In genomic region chr1:136179511-136180001, GRCm38 (mm10) we compare ENCODE assay signal across 20 mouse cellular contexts. TPM values are rescaled to one million over a fixed set of nuclear protein-coding genes. Genes with fewer than 3 reads are reported as not detected.
DNase-seq lines count a peak whose midpoint lies in the region; ATAC-seq lines count a peak whose summit lies in the region.
"Had no signal": no experiment of that assay in that cellular context is flagged by ENCODE, and none has a peak within 500 bp of the region (broad histone marks: within the 10 kb centered on the region; RNA-seq: fewer than 3 reads in every experiment).

No protein-coding gene starts in this region.

- H3K36me3 ChIP-seq in forebrain, embryonic 13.5 days (ENCODE audit: poor library complexity, severe bottlenecking): peaks cover 37% of the 10 kb centered on the region
- H3K36me3 ChIP-seq in forebrain, embryonic 11.5 days (ENCODE audit: control insufficient read depth, insufficient read depth, low read length): no peaks in the 10 kb centered on the region
- 0 out of 2 replicates have a peak, but pooled peaks cover 4% of the 10 kb centered on the region for H3K36me3 ChIP-seq in midbrain, embryonic 11.5 days (ENCODE audit: control insufficient read depth, insufficient read depth, low read length)
- peaks cover 13% of the 10 kb centered on the region for H3K36me3 ChIP-seq in midbrain, embryonic 16.5 days (ENCODE audit: control insufficient read depth, insufficient read depth, low read length)
- H3K36me3 ChIP-seq in liver, embryonic 12.5 days: peaks cover 14% of the 10 kb centered on the region; the same call in 1 of the 2 replicates
- no peaks in the 10 kb centered on the region; the same call in 1 of the 2 replicates for H3K36me3 ChIP-seq in kidney, embryonic 14.5 days (ENCODE audit: control insufficient read depth, insufficient read depth, low read length)

- no peak overlapping the region for H3K4me3 ChIP-seq in forebrain, embryonic 13.5 days
- no peak overlapping the region for H3K4me3 ChIP-seq in forebrain, embryonic 11.5 days (ENCODE audit: low read depth, low read length)
- H3K4me3 ChIP-seq in midbrain, embryonic 11.5 days (ENCODE audit: low read depth, low read length): no peak overlapping the region
- no peak overlapping the region for H3K4me3 ChIP-seq in midbrain, embryonic 16.5 days (ENCODE audit: low read depth, low read length)
- no peak overlapping the region for H3K4me3 ChIP-seq in liver, embryonic 12.5 days
- H3K4me3 ChIP-seq in kidney, embryonic 14.5 days (ENCODE audit: low read length): no peak overlapping the region
- H3K4me3 ChIP-seq: hindbrain, embryonic 13.5 days; limb, embryonic 13.5 days; midbrain, embryonic 13.5 days; myocyte had no signal

- H3K27me3 ChIP-seq in forebrain, embryonic 13.5 days: no peaks in the 10 kb centered on the region
- no peaks in the 10 kb centered on the region for H3K27me3 ChIP-seq in forebrain, embryonic 11.5 days (ENCODE audit: control insufficient read depth, insufficient read depth, low read length)
- no peaks in the 10 kb centered on the region for H3K27me3 ChIP-seq in midbrain, embryonic 11.5 days (ENCODE audit: control insufficient read depth, insufficient read depth, low read length)
- no peaks in the 10 kb centered on the region for H3K27me3 ChIP-seq in midbrain, embryonic 16.5 days (ENCODE audit: control insufficient read depth, insufficient read depth, low read depth, low read length)
- H3K27me3 ChIP-seq in liver, embryonic 12.5 days (replicated peaks): no peaks in the 10 kb centered on the region; the same call in 1 of the 2 replicates
- no peaks in the 10 kb centered on the region for H3K27me3 ChIP-seq in kidney, embryonic 14.5 days (ENCODE audit: control insufficient read depth, insufficient read depth, low read length)
- H3K27me3 ChIP-seq: CH12.LX; hindbrain, embryonic 13.5 days; limb, embryonic 13.5 days; midbrain, embryonic 13.5 days had no signal

- peaks cover 7% of the 10 kb centered on the region; the same call in 1 of the 2 replicates for H3K4me1 ChIP-seq in forebrain, embryonic 13.5 days
- no peaks in the 10 kb centered on the region for H3K4me1 ChIP-seq in forebrain, embryonic 11.5 days (replicated peaks; ENCODE audit: control insufficient read depth, insufficient read depth, low read length)
- H3K4me1 ChIP-seq in midbrain, embryonic 11.5 days (ENCODE audit: control insufficient read depth, insufficient read depth, low read length): peaks cover 4% of the 10 kb centered on the region
- no peaks in the 10 kb centered on the region; the same call in 1 of the 2 replicates for H3K4me1 ChIP-seq in midbrain, embryonic 16.5 days (ENCODE audit: control insufficient read depth, insufficient read depth, low read length)
- peaks cover 86% of the 10 kb centered on the region for H3K4me1 ChIP-seq in liver, embryonic 12.5 days
- peaks cover 2% of the 10 kb centered on the region; the same call in 1 of the 2 replicates for H3K4me1 ChIP-seq in kidney, embryonic 14.5 days (ENCODE audit: control insufficient read depth, insufficient read depth, low read length)

- no peak overlapping the region for H3K9ac ChIP-seq in forebrain, embryonic 13.5 days
- no peak overlapping the region for H3K9ac ChIP-seq in forebrain, embryonic 11.5 days (ENCODE audit: low read length)
- H3K9ac ChIP-seq in midbrain, embryonic 11.5 days (ENCODE audit: low read length): no peak overlapping the region
- H3K9ac ChIP-seq in midbrain, embryonic 16.5 days (ENCODE audit: low read depth, low read length): no peak overlapping the region
- H3K9ac ChIP-seq in liver, embryonic 12.5 days: no peak overlapping the region
- no peak overlapping the region for H3K9ac ChIP-seq in kidney, embryonic 14.5 days (ENCODE audit: low read depth, low read length)
- H3K9ac ChIP-seq: hindbrain, embryonic 13.5 days; limb, embryonic 13.5 days; midbrain, embryonic 13.5 days had no signal

- 78% methylated on average over 2 of the region's 2 CpGs for WGBS in forebrain, embryonic 13.5 days
- 93% methylated on average over 2 of the region's 2 CpGs for WGBS in forebrain, embryonic 11.5 days
- WGBS in midbrain, embryonic 11.5 days: 78% methylated on average over 2 of the region's 2 CpGs
- 67% methylated on average over 2 of the region's 2 CpGs for WGBS in midbrain, embryonic 16.5 days
- 11% methylated on average over 2 of the region's 2 CpGs for WGBS in liver, embryonic 12.5 days (ENCODE audit: insufficient replicate concordance)
- WGBS in kidney, embryonic 14.5 days: 79% methylated on average over 2 of the region's 2 CpGs

- DNase-seq in forebrain, embryonic 11.5 days (ENCODE audit: low spot score): no peak
- peak; percentile 60 for DNase-seq in midbrain, embryonic 11.5 days (ENCODE audit: low spot score, missing footprints)
- peak; percentile 8 for DNase-seq in naive thymus-derived CD4-positive, alpha-beta T cell, adult 2 months (ENCODE audit: low read depth)
- no peak for DNase-seq in urinary bladder, postnatal 36 days (ENCODE audit: low spot score in 2 of 2)
- DNase-seq: adrenal gland, postnatal 25 days; cerebellum, adult 9-10 months; gastrocnemius, postnatal 25 days; kidney, postnatal 10 days had no signal

- no peaks in the 10 kb centered on the region for H3K9me3 ChIP-seq in forebrain, embryonic 13.5 days (replicated peaks)
- no peaks in the 10 kb centered on the region for H3K9me3 ChIP-seq in forebrain, embryonic 11.5 days (ENCODE audit: control insufficient read depth, low read length)
- no peaks in the 10 kb centered on the region for H3K9me3 ChIP-seq in midbrain, embryonic 11.5 days (ENCODE audit: control insufficient read depth, low read length)
- no peaks in the 10 kb centered on the region for H3K9me3 ChIP-seq in midbrain, embryonic 16.5 days (replicated peaks; ENCODE audit: control insufficient read depth, low read length, poor library complexity, severe bottlenecking)
- no peaks in the 10 kb centered on the region for H3K9me3 ChIP-seq in liver, embryonic 12.5 days (replicated peaks)
- no peaks in the 10 kb centered on the region for H3K9me3 ChIP-seq in kidney, embryonic 14.5 days (ENCODE audit: control insufficient read depth, low read length)
- H3K9me3 ChIP-seq: hindbrain, embryonic 13.5 days; limb, embryonic 13.5 days; midbrain, embryonic 13.5 days had no signal

- H3K27ac ChIP-seq in forebrain, embryonic 13.5 days: peak overlapping the region; percentile 48
- no peak overlapping the region for H3K27ac ChIP-seq in forebrain, embryonic 11.5 days (ENCODE audit: low read depth, low read length)
- H3K27ac ChIP-seq in midbrain, embryonic 11.5 days (ENCODE audit: low read depth, low read length): no peak overlapping the region
- H3K27ac ChIP-seq in midbrain, embryonic 16.5 days (ENCODE audit: low read length): no peak overlapping the region
- peak overlapping the region; percentile 81 for H3K27ac ChIP-seq in liver, embryonic 12.5 days
- no peak overlapping the region for H3K27ac ChIP-seq in kidney, embryonic 14.5 days (ENCODE audit: low read depth, low read length)
- H3K27ac ChIP-seq: limb, embryonic 13.5 days; midbrain, embryonic 13.5 days had no signal

- peak; percentile 50 for ATAC-seq in forebrain, embryonic 13.5 days
- no peak for ATAC-seq in forebrain, embryonic 11.5 days (replicated peaks; ENCODE audit: low FRiP score)
- no peak for ATAC-seq in midbrain, embryonic 11.5 days (ENCODE audit: low FRiP score)
- ATAC-seq in midbrain, embryonic 16.5 days: no peak
- peak; percentile 88 for ATAC-seq in liver, embryonic 12.5 days
- no peak for ATAC-seq in kidney, embryonic 14.5 days (ENCODE audit: low FRiP score, low TSS enrichment)
- ATAC-seq: intestine, postnatal 0 days; midbrain, embryonic 13.5 days had no signal

- no peak overlapping the region for H3K4me2 ChIP-seq in forebrain, embryonic 13.5 days
- H3K4me2 ChIP-seq in forebrain, embryonic 11.5 days (ENCODE audit: low read depth, low read length, severe bottlenecking): no peak overlapping the region
- H3K4me2 ChIP-seq in midbrain, embryonic 11.5 days: no peak overlapping the region
- no peak overlapping the region for H3K4me2 ChIP-seq in midbrain, embryonic 16.5 days (ENCODE audit: low read length)
- peak overlapping the region; percentile 41; the same call in 1 of the 2 replicates for H3K4me2 ChIP-seq in liver, embryonic 12.5 days
- H3K4me2 ChIP-seq in kidney, embryonic 14.5 days (replicated peaks; ENCODE audit: low read depth, low read length): no peak overlapping the region
- H3K4me2 ChIP-seq: hindbrain, embryonic 13.5 days; limb, embryonic 13.5 days; midbrain, embryonic 13.5 days had no signal

RNA-seq across cellular contexts. Expression of gene Mroh3, which starts 33.1 kb away (rescaled TPM):
- 0.20 TPM in 1 of 2 replicates, not detected in the other for polyA plus RNA-seq in forebrain, embryonic 13.5 days (2015; fragmentation: Nextera tagmentation; extraction: Ambion mirVana)
- polyA plus RNA-seq in forebrain, embryonic 11.5 days (2014; fragmentation: Nextera tagmentation; extraction: Ambion mirVana): 0.41 TPM in 1 of 2 replicates, not detected in the other
- 0.73 and 0.75 TPM in 2 replicates for polyA plus RNA-seq in midbrain, embryonic 11.5 days (2014; fragmentation: Nextera tagmentation; extraction: Ambion mirVana)
- polyA plus RNA-seq in midbrain, embryonic 16.5 days (2015; fragmentation: Nextera tagmentation; extraction: Ambion mirVana): not detected in 2 replicates
- not detected in 2 replicates for polyA plus RNA-seq in liver, embryonic 12.5 days (2016; fragmentation: Nextera tagmentation; extraction: Ambion mirVana)
- 0.21 and 0.43 TPM in 2 replicates for polyA plus RNA-seq in kidney, embryonic 14.5 days (2014; fragmentation: Nextera tagmentation; extraction: Ambion mirVana)
- polyA plus RNA-seq: embryonic facial prominence, embryonic 14.5 days; heart, postnatal 0 days; hindbrain, embryonic 13.5 days; limb, embryonic 13.5 days had no signal

RNA-seq across cellular contexts. Expression of gene Kif21b, which starts 48.4 kb away (rescaled TPM):
- 43.4 and 45.5 TPM in 2 replicates for polyA plus RNA-seq in forebrain, embryonic 13.5 days (2015; fragmentation: Nextera tagmentation; extraction: Ambion mirVana)
- 16.4 and 19.1 TPM in 2 replicates for polyA plus RNA-seq in forebrain, embryonic 11.5 days (2014; fragmentation: Nextera tagmentation; extraction: Ambion mirVana)
- 11.9 and 12.9 TPM in 2 replicates for polyA plus RNA-seq in midbrain, embryonic 11.5 days (2014; fragmentation: Nextera tagmentation; extraction: Ambion mirVana)
- polyA plus RNA-seq in midbrain, embryonic 16.5 days (2015; fragmentation: Nextera tagmentation; extraction: Ambion mirVana): 47.9 and 55.7 TPM in 2 replicates
- polyA plus RNA-seq in liver, embryonic 12.5 days (2016; fragmentation: Nextera tagmentation; extraction: Ambion mirVana): 2.9 and 3.6 TPM in 2 replicates
- polyA plus RNA-seq in kidney, embryonic 14.5 days (2014; fragmentation: Nextera tagmentation; extraction: Ambion mirVana): 3.2 and 3.3 TPM in 2 replicates

RNA-seq across cellular contexts. Expression of gene Inava, which starts 54.5 kb away (rescaled TPM):
- polyA plus RNA-seq in forebrain, embryonic 13.5 days (2015; fragmentation: Nextera tagmentation; extraction: Ambion mirVana): 8.3 and 10.0 TPM in 2 replicates
- 19.5 and 19.8 TPM in 2 replicates for polyA plus RNA-seq in forebrain, embryonic 11.5 days (2014; fragmentation: Nextera tagmentation; extraction: Ambion mirVana)
- 10.8 and 12.7 TPM in 2 replicates for polyA plus RNA-seq in midbrain, embryonic 11.5 days (2014; fragmentation: Nextera tagmentation; extraction: Ambion mirVana)
- 1.5 and 3.0 TPM in 2 replicates for polyA plus RNA-seq in midbrain, embryonic 16.5 days (2015; fragmentation: Nextera tagmentation; extraction: Ambion mirVana)
- polyA plus RNA-seq in liver, embryonic 12.5 days (2016; fragmentation: Nextera tagmentation; extraction: Ambion mirVana): 0.67 and 1.0 TPM in 2 replicates
- polyA plus RNA-seq in kidney, embryonic 14.5 days (2014; fragmentation: Nextera tagmentation; extraction: Ambion mirVana): 10.4 and 22.8 TPM in 2 replicates
- polyA plus RNA-seq: heart, postnatal 0 days had no signal

Comparison
In these comparisons a context has a peak if more than half of its experiments do, and no peak if none do; other contexts are left out.
1. ATAC-seq: peak in forebrain, embryonic 13.5 days (single experiment) and liver, embryonic 12.5 days (single experiment); none in forebrain, embryonic 11.5 days (single experiment), midbrain, embryonic 11.5 days (single experiment), midbrain, embryonic 16.5 days (single experiment) and kidney, embryonic 14.5 days (single experiment).
2. H3K27ac ChIP-seq: peak in forebrain, embryonic 13.5 days (single experiment) and liver, embryonic 12.5 days (single experiment); none in forebrain, embryonic 11.5 days (single experiment), midbrain, embryonic 11.5 days (single experiment), midbrain, embryonic 16.5 days (single experiment) and kidney, embryonic 14.5 days (single experiment).
3. DNase-seq: peak in midbrain, embryonic 11.5 days (single experiment) and naive thymus-derived CD4-positive, alpha-beta T cell, adult 2 months (single experiment); none in forebrain, embryonic 11.5 days (single experiment) and urinary bladder, postnatal 36 days (0 of 2).